Mouse (Mus musculus): Measurements from ENCODE around the gene Skp1a. TPM values are rescaled to one million over a fixed set of nuclear protein-coding genes. Genes with fewer than 3 reads are reported as not detected.

Gene Skp1a
- polyA plus RNA-seq, 1 experiment from 2014 or later: 1,120 TPM

GRCm38 (mm10) chr11:52273183-52273941 lies 41.6 kb downstream of the Skp1a start:
- 80% methylated on average over 11 of the region's 11 CpGs for WGBS
- no peak overlapping the region for H3K9ac ChIP-seq (ENCODE audit: low read depth, low read length)
- no peaks in the 10 kb centered on the region for H3K4me1 ChIP-seq (ENCODE audit: control insufficient read depth, insufficient read depth, low read length)
- H3K27ac ChIP-seq (ENCODE audit: low read length): no peak overlapping the region
- no peak overlapping the region for H3K4me3 ChIP-seq (ENCODE audit: low read depth, low read length)
- H3K36me3 ChIP-seq (ENCODE audit: control insufficient read depth, insufficient read depth, low read length): no peaks in the 10 kb centered on the region
- no peaks in the 10 kb centered on the region for H3K9me3 ChIP-seq (replicated peaks; ENCODE audit: control insufficient read depth, low read length, poor library complexity, severe bottlenecking)
- ATAC-seq: no peak
- no peak overlapping the region for H3K4me2 ChIP-seq (ENCODE audit: low read length)
- H3K27me3 ChIP-seq (ENCODE audit: control insufficient read depth, insufficient read depth, low read depth, low read length): no peaks in the 10 kb centered on the region

GRCm38 (mm10) chr11:52273942-52274330 lies 42.1 kb downstream of the Skp1a start:
- no peak for ATAC-seq
- H3K27ac ChIP-seq (ENCODE audit: low read length): no peak overlapping the region
- WGBS: 79% methylated on average over 4 of the region's 4 CpGs
- no peaks in the 10 kb centered on the region for H3K4me1 ChIP-seq (ENCODE audit: control insufficient read depth, insufficient read depth, low read length)
- no peak overlapping the region for H3K9ac ChIP-seq (ENCODE audit: low read depth, low read length)
- H3K4me3 ChIP-seq (ENCODE audit: low read depth, low read length): no peak overlapping the region
- no peak overlapping the region for H3K4me2 ChIP-seq (ENCODE audit: low read length)
- H3K9me3 ChIP-seq (replicated peaks; ENCODE audit: control insufficient read depth, low read length, poor library complexity, severe bottlenecking): no peaks in the 10 kb centered on the region
- H3K36me3 ChIP-seq (ENCODE audit: control insufficient read depth, insufficient read depth, low read length): no peaks in the 10 kb centered on the region
- H3K27me3 ChIP-seq (ENCODE audit: control insufficient read depth, insufficient read depth, low read depth, low read length): no peaks in the 10 kb centered on the region

GRCm38 (mm10) chr11:52274456-52275112 lies 42.8 kb downstream of the Skp1a start:
- 86% methylated on average over 20 of the region's 20 CpGs for WGBS

GRCm38 (mm10) chr11:52275366-52275765 lies 43.6 kb downstream of the Skp1a start:
- Histone ChIP-seq H3K4me1 (ENCODE audit: control insufficient read depth, insufficient read depth, low read length) (no peaks in the 10 kb centered on the region), H3K9me3 (replicated peaks; ENCODE audit: control insufficient read depth, low read length, poor library complexity, severe bottlenecking) (no peaks in the 10 kb centered on the region), H3K36me3 (ENCODE audit: control insufficient read depth, insufficient read depth, low read length) (no peaks in the 10 kb centered on the region), H3K9ac (ENCODE audit: low read depth, low read length) (no peak overlapping the region), H3K4me3 (ENCODE audit: low read depth, low read length) (no peak overlapping the region), H3K27ac (ENCODE audit: low read length) (no peak overlapping the region), H3K27me3 (ENCODE audit: control insufficient read depth, insufficient read depth, low read depth, low read length) (no peaks in the 10 kb centered on the region), H3K4me2 (ENCODE audit: low read length) (no peak overlapping the region)
- 85% methylated on average over 8 of the region's 8 CpGs for WGBS
- ATAC-seq: no peak

More at GRCm38 (mm10) chr11:52274456-52275112, 42.8 kb downstream of the Skp1a start:
- Histone ChIP-seq H3K9ac (ENCODE audit: low read depth, low read length) (no peak overlapping the region), H3K27me3 (ENCODE audit: control insufficient read depth, insufficient read depth, low read depth, low read length) (no peaks in the 10 kb centered on the region), H3K27ac (ENCODE audit: low read length) (no peak overlapping the region), H3K4me1 (ENCODE audit: control insufficient read depth, insufficient read depth, low read length) (no peaks in the 10 kb centered on the region), H3K4me3 (ENCODE audit: low read depth, low read length) (no peak overlapping the region), H3K36me3 (ENCODE audit: control insufficient read depth, insufficient read depth, low read length) (no peaks in the 10 kb centered on the region), H3K9me3 (replicated peaks; ENCODE audit: control insufficient read depth, low read length, poor library complexity, severe bottlenecking) (no peaks in the 10 kb centered on the region), H3K4me2 (ENCODE audit: low read length) (no peak overlapping the region)
- no peak for ATAC-seq

GRCm38 (mm10) chr11:52275774-52276555 lies 44.2 kb downstream of the Skp1a start:
- ATAC-seq: no peak
- H3K36me3 ChIP-seq (ENCODE audit: control insufficient read depth, insufficient read depth, low read length): no peaks in the 10 kb centered on the region
- 81% methylated on average over 9 of the region's 9 CpGs for WGBS
- no peaks in the 10 kb centered on the region for H3K9me3 ChIP-seq (replicated peaks; ENCODE audit: control insufficient read depth, low read length, poor library complexity, severe bottlenecking)
- no peaks in the 10 kb centered on the region for H3K27me3 ChIP-seq (ENCODE audit: control insufficient read depth, insufficient read depth, low read depth, low read length)
- no peak overlapping the region for H3K27ac ChIP-seq (ENCODE audit: low read length)
- H3K4me2 ChIP-seq (ENCODE audit: low read length): no peak overlapping the region
- no peak overlapping the region for H3K4me3 ChIP-seq (ENCODE audit: low read depth, low read length)
- H3K4me1 ChIP-seq (ENCODE audit: control insufficient read depth, insufficient read depth, low read length): no peaks in the 10 kb centered on the region
- no peak overlapping the region for H3K9ac ChIP-seq (ENCODE audit: low read depth, low read length)

- no peak overlapping the region for H3K27ac ChIP-seq (ENCODE audit: low read length)
- WGBS: 90% methylated on average over 8 of the region's 8 CpGs
- H3K36me3 ChIP-seq (ENCODE audit: control insufficient read depth, insufficient read depth, low read length): no peaks in the 10 kb centered on the region
- H3K9me3 ChIP-seq (replicated peaks; ENCODE audit: control insufficient read depth, low read length, poor library complexity, severe bottlenecking): no peaks in the 10 kb centered on the region
- no peak overlapping the region for H3K4me2 ChIP-seq (ENCODE audit: low read length)
- no peak for ATAC-seq
- H3K4me1 ChIP-seq (ENCODE audit: control insufficient read depth, insufficient read depth, low read length): no peaks in the 10 kb centered on the region
- peaks cover 4% of the 10 kb centered on the region; the same call in 1 of the 2 replicates for H3K27me3 ChIP-seq (ENCODE audit: control insufficient read depth, insufficient read depth, low read depth, low read length)
- no peak overlapping the region for H3K4me3 ChIP-seq (ENCODE audit: low read depth, low read length)
- H3K9ac ChIP-seq (ENCODE audit: low read depth, low read length): no peak overlapping the region
Measured at GRCm38 (mm10) chr11:52276961-52277391, 45.2 kb downstream of the Skp1a start.

- no peaks in the 10 kb centered on the region for H3K9me3 ChIP-seq (replicated peaks; ENCODE audit: control insufficient read depth, low read length, poor library complexity, severe bottlenecking)
- H3K9ac ChIP-seq (ENCODE audit: low read depth, low read length): no peak overlapping the region
- ATAC-seq: no peak
- H3K4me1 ChIP-seq (ENCODE audit: control insufficient read depth, insufficient read depth, low read length): peaks cover 1% of the 10 kb centered on the region; the same call in 1 of the 2 replicates
- no peaks in the 10 kb centered on the region for H3K36me3 ChIP-seq (ENCODE audit: control insufficient read depth, insufficient read depth, low read length)
- H3K4me3 ChIP-seq (ENCODE audit: low read depth, low read length): no peak overlapping the region
- H3K27me3 ChIP-seq (ENCODE audit: control insufficient read depth, insufficient read depth, low read depth, low read length): peaks cover 4% of the 10 kb centered on the region
- no peak overlapping the region for H3K27ac ChIP-seq (ENCODE audit: low read length)
- no peak overlapping the region for H3K4me2 ChIP-seq (ENCODE audit: low read length)
- 94% methylated on average over 6 of the region's 6 CpGs for WGBS
Measured at GRCm38 (mm10) chr11:52277433-52278150, 45.8 kb downstream of the Skp1a start.

- Histone ChIP-seq H3K4me3 (ENCODE audit: low read depth, low read length) (no peak overlapping the region), H3K9ac (ENCODE audit: low read depth, low read length) (no peak overlapping the region), H3K4me2 (ENCODE audit: low read length) (no peak overlapping the region), H3K4me1 (ENCODE audit: control insufficient read depth, insufficient read depth, low read length) (peaks cover 5% of the 10 kb centered on the region), H3K27ac (ENCODE audit: low read length) (no peak overlapping the region), H3K36me3 (ENCODE audit: control insufficient read depth, insufficient read depth, low read length) (no peaks in the 10 kb centered on the region), H3K9me3 (replicated peaks; ENCODE audit: control insufficient read depth, low read length, poor library complexity, severe bottlenecking) (no peaks in the 10 kb centered on the region), H3K27me3 (ENCODE audit: control insufficient read depth, insufficient read depth, low read depth, low read length) (peaks cover 4% of the 10 kb centered on the region)
- WGBS: 94% methylated on average over 3 of the region's 3 CpGs
- ATAC-seq: no peak
Measured at GRCm38 (mm10) chr11:52278164-52278563, 46.4 kb downstream of the Skp1a start.

All from midbrain, embryonic 16.5 days (tissue).